ENCODE assay signal across 12 mouse cellular contexts in genomic region chr5:24713199-24713598, GRCm38 (mm10). TPM values are rescaled to one million over a fixed set of nuclear protein-coding genes. Genes with fewer than 3 reads are reported as not detected.
DNase-seq lines count a peak whose midpoint lies in the region; ATAC-seq lines count a peak whose summit lies in the region.
"Had no signal": no experiment of that assay in that cellular context is flagged by ENCODE, and none has a peak within 500 bp of the region (broad histone marks: within the 10 kb centered on the region; RNA-seq: fewer than 3 reads in every experiment).

No protein-coding gene starts in this region.

- no peaks in the 10 kb centered on the region for H3K27me3 ChIP-seq in hindbrain, embryonic 15.5 days
- no peaks in the 10 kb centered on the region for H3K27me3 ChIP-seq in hindbrain, embryonic 12.5 days
- H3K27me3 ChIP-seq: heart, embryonic 15.5 days; neural tube, embryonic 13.5 days had no signal

- H3K9me3 ChIP-seq in hindbrain, embryonic 15.5 days: no peaks in the 10 kb centered on the region
- H3K9me3 ChIP-seq in hindbrain, embryonic 12.5 days (replicated peaks): no peaks in the 10 kb centered on the region
- H3K9me3 ChIP-seq: heart, embryonic 15.5 days; neural tube, embryonic 13.5 days had no signal

- no peak overlapping the region for H3K9ac ChIP-seq in hindbrain, embryonic 15.5 days
- H3K9ac ChIP-seq in hindbrain, embryonic 12.5 days: no peak overlapping the region
- H3K9ac ChIP-seq: heart, embryonic 15.5 days; liver, embryonic 14.5 days; neural tube, embryonic 13.5 days had no signal

- peak; percentile 17 to 18 for DNase-seq in right cerebral cortex, adult 2 months (ENCODE audit: low spot score in 2 of 2)
- DNase-seq in right cerebral cortex, postnatal 36 days (ENCODE audit: low spot score in 2 of 2): no peak
- DNase-seq in cerebellum, postnatal 36 days: peak; percentile 71 to 74
- no peak for DNase-seq in embryo, embryonic 11 days
- no peak for DNase-seq in thymus, postnatal 4 days
- DNase-seq: thymus, adult 18-20 months had no signal

- no peak overlapping the region for H3K4me2 ChIP-seq in hindbrain, embryonic 15.5 days
- no peak overlapping the region for H3K4me2 ChIP-seq in hindbrain, embryonic 12.5 days (replicated peaks)
- H3K4me2 ChIP-seq: heart, embryonic 15.5 days; neural tube, embryonic 13.5 days had no signal

- no peak overlapping the region for H3K27ac ChIP-seq in hindbrain, embryonic 15.5 days (replicated peaks)
- H3K27ac ChIP-seq in hindbrain, embryonic 12.5 days: no peak overlapping the region
- H3K27ac ChIP-seq: heart, embryonic 15.5 days; liver, embryonic 14.5 days; neural tube, embryonic 13.5 days had no signal

- H3K4me1 ChIP-seq in hindbrain, embryonic 15.5 days (replicated peaks): peaks cover 14% of the 10 kb centered on the region; the same call in 1 of the 2 replicates
- H3K4me1 ChIP-seq in hindbrain, embryonic 12.5 days: no peaks in the 10 kb centered on the region
- H3K4me1 ChIP-seq: neural tube, embryonic 13.5 days had no signal

- 75% methylated on average over 2 of the region's 2 CpGs for WGBS in hindbrain, embryonic 15.5 days
- WGBS in hindbrain, embryonic 12.5 days: 86% methylated on average over 2 of the region's 2 CpGs

- ATAC-seq in hindbrain, embryonic 15.5 days (ENCODE audit: low FRiP score, low read depth): peak; percentile 74; the same call in 1 of the 2 replicates
- ATAC-seq in hindbrain, embryonic 12.5 days (ENCODE audit: low FRiP score): no peak
- no peak for ATAC-seq in megakaryocyte, adult 5-6 weeks (ENCODE audit: poor library complexity, severe bottlenecking)

- H3K36me3 ChIP-seq in hindbrain, embryonic 15.5 days: peaks cover 34% of the 10 kb centered on the region
- peaks cover 40% of the 10 kb centered on the region for H3K36me3 ChIP-seq in hindbrain, embryonic 12.5 days

- H3K4me3 ChIP-seq in hindbrain, embryonic 15.5 days: no peak overlapping the region
- no peak overlapping the region for H3K4me3 ChIP-seq in hindbrain, embryonic 12.5 days
- H3K4me3 ChIP-seq: heart, embryonic 15.5 days; neural tube, embryonic 13.5 days had no signal

RNA-seq across cellular contexts. Expression of gene Wdr86, which starts 17.3 kb away (rescaled TPM):
- polyA plus RNA-seq in hindbrain, embryonic 15.5 days (2015; fragmentation: Nextera tagmentation; extraction: Ambion mirVana): 7.7 and 8.2 TPM in 2 replicates
- polyA plus RNA-seq in hindbrain, embryonic 12.5 days (2016; fragmentation: Nextera tagmentation; extraction: Ambion mirVana): 17.7 and 21.0 TPM in 2 replicates
- 0.18 TPM in 1 of 2 replicates, not detected in the other for total RNA-seq in megakaryocyte, adult 5-6 weeks (2015)
- 0.12 and 0.55 TPM in 2 replicates for total RNA-seq in megakaryocyte, adult 5-6 weeks (2017)

RNA-seq across cellular contexts. Expression of gene Nub1, which starts 27.9 kb away (rescaled TPM):
- polyA plus RNA-seq in hindbrain, embryonic 15.5 days (2015; fragmentation: Nextera tagmentation; extraction: Ambion mirVana): 43.9 and 49.0 TPM in 2 replicates
- polyA plus RNA-seq in hindbrain, embryonic 12.5 days (2016; fragmentation: Nextera tagmentation; extraction: Ambion mirVana): 40.3 and 42.3 TPM in 2 replicates
- 38.3 and 39.9 TPM in 2 replicates for total RNA-seq in megakaryocyte, adult 5-6 weeks (2015)
- 61.5 and 67.3 TPM in 2 replicates for total RNA-seq in megakaryocyte, adult 5-6 weeks (2017)

RNA-seq across cellular contexts. Expression of gene Crygn, which starts 44.6 kb away (rescaled TPM):
- 0.77 and 2.0 TPM in 2 replicates for polyA plus RNA-seq in hindbrain, embryonic 15.5 days (2015; fragmentation: Nextera tagmentation; extraction: Ambion mirVana)
- 4.7 TPM in 1 of 2 replicates, not detected in the other for polyA plus RNA-seq in hindbrain, embryonic 12.5 days (2016; fragmentation: Nextera tagmentation; extraction: Ambion mirVana)
- 2.3 and 3.7 TPM in 2 replicates for total RNA-seq in megakaryocyte, adult 5-6 weeks (2015)
- not detected in 2 replicates for total RNA-seq in megakaryocyte, adult 5-6 weeks (2017)

Comparison
In these comparisons a context has a peak if more than half of its experiments do, and no peak if none do; other contexts are left out.
1. DNase-seq: peak in right cerebral cortex, adult 2 months (2 of 2) and cerebellum, postnatal 36 days (2 of 2); none in right cerebral cortex, postnatal 36 days (0 of 2), embryo, embryonic 11 days (single experiment) and thymus, postnatal 4 days (single experiment).